Mouse (Mus musculus) cerebellum, postnatal 36 days (tissue): Measurements from ENCODE around the gene Chrnd.

Source experiments
- DNase-seq, 2 experiments: peaks; one replicate each; pipeline ENCODE4 v3.0.0; 2021 to 2022; ENCODE audit warnings: mixed read lengths in 2 of 2

Gene Chrnd

DNA sequence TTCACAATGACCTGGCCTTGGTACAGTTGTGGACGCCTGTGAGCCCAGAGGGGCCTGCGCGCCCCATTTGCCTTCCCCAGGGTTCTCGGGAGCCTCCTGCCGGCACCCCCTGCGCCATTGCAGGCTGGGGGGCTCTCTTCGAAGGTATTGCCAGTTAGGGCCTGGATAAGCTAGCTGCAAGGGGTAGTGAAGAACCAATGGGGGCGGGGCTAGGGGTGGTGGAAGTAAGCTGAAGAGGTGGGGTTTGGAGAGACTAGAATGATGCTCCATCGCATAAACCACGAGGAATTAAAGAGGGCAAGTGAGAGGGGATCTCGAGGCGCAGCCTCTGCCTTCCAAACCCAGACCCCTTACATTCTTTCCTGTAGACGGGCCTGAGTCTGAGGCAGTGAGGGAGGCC is 4.9 kb upstream of the Chrnd start:
- DNase-seq, result no peak

DNA sequence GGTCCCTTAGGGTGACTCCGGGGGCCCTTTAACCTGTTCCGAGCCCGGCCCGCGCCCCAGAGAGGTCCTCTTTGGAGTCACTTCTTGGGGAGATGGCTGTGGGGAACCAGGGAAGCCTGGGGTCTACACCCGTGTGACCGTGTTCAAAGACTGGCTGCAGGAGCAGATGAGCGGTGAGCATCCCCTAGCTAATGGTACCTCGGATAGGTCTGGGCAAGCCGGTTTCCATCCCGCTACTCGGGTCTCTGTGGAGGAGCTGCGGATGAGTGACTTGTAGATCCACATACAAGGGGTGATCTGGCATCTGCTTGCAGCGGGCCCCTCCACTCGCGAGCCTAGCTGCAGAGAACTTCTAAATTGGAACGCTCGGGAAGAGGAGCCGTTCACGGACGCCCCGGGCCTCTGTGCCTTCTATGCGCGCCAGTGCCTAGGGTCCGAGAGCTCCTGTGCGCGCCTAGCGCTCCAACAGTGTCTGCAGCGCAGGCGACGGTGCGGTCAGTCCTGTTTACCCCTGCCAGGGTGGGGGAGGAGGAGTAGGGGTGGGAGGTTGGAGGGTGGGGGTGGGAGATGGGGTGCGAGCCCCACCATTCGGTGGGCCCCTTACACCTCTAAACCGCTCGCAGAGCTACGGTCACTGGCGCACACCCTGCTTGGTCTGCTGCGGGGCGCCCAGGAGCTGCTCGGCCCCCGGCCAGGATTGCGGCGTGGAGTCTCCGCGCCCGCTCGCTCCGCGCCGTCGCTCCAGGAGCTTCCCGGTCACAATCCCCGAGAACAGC is 4.0 kb upstream of the Chrnd start:
- DNase-seq, result peak in 1 of 2 experiments; percentile 18

DNA sequence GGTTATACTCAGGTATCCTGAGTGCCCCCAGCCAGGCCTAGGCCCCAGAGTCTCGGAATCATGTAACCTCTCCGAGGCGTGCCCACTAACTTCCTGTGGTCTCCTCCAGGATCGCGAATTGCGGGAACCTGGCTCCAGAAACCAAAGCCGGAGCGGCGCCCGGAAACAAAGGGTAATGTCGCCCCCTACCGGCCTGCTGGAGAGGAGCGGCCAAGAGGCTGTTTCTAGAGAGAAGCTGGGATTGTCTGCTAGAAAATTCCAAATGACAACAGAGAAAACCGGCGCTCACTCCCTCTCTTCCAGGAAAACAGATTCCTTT is 3.4 kb upstream of the Chrnd start:
- DNase-seq, result peak; percentile 78 to 79

DNA sequence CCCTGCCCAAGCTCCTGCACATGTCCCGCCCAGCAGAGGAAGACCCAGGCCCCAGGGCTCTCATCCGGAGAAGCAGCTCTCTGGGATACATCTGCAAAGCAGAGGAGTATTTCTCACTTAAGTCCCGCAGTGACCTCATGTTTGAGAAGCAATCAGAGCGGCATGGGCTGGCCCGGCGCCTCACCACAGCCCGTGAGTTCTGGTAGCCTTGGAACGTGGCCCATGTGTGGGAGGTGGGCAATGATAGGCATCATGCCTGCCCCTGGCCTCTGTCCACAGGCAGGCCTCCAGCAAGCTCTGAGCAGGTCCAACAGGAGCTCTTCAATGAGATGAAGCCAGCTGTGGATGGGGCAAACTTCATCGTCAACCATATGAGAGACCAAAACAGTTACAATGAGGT is 6.9 kb downstream of the Chrnd start:
- DNase-seq, result no peak

DNA sequence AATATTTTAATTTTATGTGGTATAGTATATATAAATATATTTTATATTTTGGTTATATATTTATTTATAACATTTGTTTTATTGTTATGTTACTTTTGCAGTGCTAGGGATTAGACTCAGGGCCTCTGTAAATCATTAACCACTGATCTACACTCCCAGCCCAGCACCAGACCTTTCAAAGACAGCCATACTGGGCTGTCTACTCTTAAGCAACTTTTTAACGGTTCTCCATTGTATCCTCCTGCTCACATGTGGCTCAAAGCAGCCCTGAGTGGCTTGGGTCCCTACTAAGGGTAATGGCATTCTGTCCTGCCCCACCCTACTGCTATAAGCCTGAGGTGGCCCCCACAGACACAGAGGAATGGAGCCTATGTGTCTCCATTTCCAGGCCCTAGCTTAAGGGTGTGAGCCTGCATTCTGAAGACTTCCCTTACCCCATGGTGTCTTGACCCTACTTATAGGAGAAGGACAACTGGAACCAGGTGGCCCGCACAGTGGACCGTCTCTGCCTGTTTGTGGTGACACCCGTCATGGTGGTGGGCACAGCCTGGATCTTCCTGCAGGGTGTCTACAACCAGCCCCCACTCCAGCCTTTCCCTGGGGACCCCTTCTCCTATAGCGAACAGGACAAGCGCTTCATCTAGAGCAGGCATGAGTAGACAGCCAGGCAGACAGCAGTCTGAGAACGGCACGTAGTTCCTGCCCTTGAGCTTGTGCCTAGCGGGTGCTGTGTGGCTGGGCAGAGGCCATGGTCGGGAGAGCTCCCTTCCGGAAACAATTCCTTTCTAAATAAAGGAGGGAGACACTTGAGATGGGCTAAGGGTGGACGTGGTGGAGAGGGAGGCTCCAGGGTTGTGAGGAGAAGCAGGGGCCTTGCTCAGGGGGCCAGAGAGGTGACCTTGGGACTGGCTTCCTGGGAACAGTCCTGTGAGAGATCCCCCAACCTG is 8.0 kb downstream of the Chrnd start:
- DNase-seq, result no peak

DNA sequence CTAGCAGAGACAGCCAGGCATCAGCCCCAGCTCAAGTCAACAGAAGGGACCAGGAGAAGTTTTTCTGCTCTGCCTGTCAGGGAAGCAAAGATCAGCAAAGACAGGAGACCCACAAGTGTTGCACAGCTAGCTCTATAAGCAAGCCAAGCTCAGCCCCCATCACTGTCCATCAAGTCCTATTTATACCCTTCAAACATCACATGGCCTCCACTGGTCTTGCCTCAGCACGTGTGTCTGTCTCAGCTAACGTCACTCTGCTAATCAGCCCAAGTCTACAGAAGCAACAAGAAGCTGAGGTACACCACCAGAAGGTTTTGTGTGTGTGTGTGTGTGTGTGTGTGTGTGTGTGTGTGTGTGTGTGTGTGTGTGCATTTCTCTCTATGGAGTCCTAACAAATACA is 10.4 kb downstream of the Chrnd start:
- no peak for DNase-seq

DNA sequence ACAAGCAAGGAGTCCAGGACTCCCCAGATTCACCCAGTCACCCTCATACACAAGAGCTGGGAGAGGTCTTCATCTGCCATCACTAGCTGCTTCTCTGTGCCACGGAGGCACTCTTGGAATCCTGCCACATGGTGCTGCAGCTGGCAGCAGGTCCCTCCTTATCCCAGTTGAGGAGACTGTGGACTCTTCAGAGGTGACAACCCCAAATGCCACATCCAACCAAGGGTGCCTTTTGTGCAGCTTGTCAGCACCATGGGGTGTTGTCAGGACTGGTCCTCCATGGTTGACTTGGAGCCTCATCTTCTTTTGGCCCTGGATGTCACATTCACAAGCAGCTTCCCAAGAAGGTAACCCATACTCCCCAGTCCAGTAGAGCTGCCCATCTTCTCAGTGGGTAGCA is 11.4 kb downstream of the Chrnd start:
- DNase-seq, result no peak

DNA sequence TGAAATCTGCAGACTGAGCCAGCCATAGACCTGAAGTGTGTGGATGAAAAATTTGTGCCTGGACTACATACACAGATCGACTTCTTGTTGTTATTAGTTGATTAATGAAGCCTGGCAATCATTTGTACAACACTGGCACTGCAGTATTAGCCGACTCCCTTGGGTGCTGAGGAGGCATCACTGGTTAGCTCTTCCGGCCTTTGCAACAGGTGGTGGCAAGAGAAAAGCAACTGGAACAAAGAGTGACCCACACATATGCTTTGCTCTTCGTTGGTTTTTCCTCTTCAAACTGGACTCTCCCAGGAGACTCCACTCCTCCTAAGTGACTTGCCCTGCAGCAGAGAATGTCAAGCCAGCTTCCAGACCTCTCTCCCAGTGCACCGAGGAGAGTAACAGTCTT is 13.4 kb downstream of the Chrnd start:
- DNase-seq, result no peak

DNA sequence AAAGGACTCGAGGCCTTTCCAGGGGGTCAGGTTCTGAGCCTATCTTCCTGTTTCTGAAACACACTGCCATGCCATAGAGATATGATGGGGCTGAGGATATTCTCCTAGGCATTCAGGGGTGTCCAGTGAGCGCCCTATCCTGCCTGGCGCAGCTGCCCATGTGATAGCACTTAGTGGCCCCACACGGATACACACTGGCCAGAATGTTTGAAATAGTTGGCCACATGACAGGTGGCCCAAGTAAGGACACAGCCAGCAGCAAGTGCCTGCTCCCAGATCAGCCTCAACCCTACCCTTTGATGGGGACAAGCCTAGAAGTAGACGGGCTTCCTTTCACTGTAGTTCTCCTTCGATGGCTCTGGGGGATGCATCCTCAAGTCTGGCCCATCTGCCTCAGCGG is 14.1 kb downstream of the Chrnd start, which contains the start of gene Chrng:
Gene Chrng (plus strand): TSS at position 193 of the 400 bp plus-strand sequence.
- no peak for DNase-seq

DNA sequence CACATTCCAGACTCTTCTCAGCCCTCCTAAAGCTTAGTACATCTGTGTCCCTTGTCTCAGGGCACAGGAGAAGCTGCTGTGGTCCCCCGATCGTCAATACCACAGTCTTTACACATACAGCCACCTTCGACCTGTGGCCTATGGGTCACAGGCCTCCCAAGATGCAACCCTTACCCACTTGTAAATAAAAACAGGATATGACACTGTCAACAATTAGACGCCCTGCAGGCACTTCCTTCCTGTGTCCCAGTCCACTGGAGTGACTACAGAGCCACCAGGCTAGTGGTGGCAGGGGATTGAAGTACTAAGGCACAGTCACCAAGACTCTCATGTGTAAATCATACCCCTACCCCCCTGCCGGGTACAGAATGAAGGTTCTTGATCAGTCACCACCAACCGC is 14.6 kb downstream of the Chrnd start:
- DNase-seq, result no peak

DNA sequence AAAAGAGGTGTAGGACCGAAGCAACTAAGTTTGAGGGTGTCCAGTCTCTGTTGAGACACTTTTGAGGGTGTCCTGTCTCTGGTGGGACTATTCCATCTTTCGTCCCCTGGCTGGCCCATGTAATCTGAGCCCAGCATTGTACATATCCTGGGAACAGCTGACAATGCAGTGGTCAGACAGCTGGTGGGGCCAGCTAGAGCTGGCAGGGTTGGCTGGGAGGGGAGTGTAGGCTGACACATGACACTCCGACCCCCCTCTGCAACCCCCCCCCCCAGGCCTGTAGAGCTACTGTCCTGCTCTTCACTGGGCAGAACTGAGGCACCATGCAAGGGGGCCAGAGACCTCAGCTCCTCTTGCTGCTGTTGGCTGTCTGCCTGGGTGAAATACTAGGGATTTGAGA is 15.1 kb downstream of the Chrnd start:
- DNase-seq, result no peak

DNA sequence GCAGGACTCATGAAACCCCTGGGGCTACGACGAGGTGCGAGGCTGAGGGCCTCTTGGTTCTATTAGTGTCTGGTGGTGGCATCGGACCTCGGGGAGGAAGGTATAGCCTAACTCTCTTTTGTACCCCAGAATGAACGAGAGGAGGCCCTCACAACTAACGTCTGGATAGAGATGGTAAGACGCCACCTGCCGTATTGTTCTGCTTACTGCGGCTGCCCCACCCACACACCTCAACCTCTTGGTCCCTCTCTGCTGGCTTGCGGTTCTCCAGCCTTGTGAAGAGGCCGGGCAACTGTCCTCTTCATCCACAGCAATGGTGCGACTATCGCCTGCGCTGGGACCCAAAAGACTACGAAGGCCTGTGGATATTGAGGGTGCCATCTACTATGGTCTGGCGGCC is 15.9 kb downstream of the Chrnd start:
- DNase-seq, result no peak

DNA sequence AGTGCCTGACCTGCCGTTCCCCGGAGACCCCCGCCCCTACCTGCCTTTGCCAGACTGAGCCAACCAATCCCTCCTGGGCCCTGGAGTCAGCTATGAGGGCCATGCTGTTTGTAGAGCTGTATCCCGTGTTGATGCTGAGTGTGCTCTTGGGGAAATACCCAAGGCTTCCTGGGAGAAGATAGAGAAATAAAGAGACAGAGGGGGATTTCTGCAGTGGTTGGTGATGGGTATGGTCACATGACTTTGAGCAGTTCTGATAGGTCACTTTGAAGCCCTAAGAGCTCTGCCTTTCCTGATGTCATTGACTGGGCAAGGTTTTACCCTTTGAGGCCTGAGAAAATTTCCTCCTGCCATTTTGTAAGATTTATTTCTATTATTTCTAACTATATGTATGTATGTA is 21.0 kb downstream of the Chrnd start:
- no peak for DNase-seq

DNA sequence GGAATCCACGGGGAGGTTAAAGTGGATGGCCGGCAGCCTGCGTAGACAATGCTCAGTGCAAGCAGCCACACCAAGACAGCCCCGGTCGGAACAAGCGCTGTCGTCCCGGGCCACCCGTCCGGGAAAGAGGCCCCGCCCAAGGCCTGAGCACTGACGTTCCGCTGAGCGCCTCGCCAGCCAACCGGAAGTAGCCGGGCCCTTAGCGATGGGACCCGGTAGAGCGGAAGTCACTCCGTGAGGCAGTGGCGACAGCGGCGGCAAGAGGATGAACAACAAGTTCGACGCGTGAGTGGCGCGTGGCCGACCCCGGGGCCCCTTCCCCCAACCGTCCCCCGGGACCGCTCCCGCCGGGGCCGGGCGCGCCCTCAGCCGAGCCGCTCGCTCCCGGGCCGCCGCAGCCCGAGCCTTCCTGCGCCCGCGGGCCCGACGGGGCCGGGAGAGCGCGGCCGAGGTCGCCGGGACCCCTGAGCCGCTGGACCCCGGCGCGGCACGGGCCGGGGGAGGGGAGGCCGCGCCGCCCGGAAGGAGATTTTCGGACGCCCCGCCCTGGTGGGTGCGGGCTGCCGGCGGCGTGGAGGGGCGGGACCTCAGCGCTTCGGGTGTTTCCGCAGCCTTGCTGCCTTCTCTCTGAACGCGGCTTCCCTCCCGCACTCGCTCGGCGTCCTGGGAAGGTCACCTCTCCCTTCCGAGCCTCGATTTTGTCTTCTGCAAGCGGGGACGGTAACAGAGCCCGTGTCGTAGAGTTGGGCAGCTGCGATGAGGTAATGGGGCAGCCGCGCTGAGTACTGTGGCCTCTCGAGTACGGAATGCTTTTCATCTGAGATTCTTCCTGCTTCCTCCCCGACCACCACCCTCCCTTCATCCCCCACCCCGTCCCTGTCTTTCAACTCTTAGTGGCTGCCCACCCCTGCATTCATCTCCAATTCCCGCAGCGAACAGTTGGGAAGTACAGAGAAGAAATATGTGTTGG is 23.6 kb downstream of the Chrnd start, which contains the start of gene Eif4e2:
Gene Eif4e2 (plus strand): TSS at position 180 of the 970 bp plus-strand sequence.
- peak; percentile 90 to 94 for DNase-seq

DNA sequence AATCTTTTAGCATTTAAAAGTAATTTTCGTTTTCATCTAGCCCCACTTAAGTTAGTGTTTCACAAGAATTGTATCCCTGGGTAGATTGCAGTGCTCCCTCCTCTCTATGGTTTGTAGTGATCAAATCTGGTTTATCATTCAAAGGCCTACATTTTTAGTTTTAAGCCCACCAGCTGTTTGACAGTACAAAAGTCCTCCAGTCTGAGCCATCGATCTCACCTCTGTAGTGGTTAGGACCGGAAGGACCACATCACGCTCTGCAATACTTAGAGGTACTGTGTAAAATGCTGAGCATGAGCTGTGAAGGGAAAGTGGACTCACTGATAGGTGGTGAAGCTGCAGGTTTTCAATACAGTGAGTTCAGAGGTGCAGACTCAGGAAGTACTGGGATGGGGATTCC is 24.3 kb downstream of the Chrnd start:
- no peak for DNase-seq

DNA sequence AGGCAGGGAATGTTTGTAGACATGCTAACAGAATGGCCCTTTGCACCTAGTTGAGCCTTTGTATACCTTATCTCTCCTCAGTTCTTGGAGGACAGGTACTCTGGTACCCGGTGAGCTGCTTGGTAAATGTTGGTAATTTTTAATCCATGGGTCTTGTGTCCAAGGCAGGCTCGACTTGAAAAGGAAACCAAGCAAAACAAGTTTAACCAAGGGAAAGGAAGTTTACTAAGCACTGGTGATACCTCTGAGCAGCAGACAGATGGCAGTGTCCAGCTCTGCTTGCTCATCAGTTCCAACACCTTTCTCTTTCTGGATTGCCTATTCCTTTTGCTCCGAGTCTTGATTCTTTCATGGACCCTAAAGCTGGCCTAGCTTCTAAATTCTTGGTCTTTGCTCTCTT is 27.5 kb downstream of the Chrnd start:
- peak in 1 of 2 experiments; percentile 10 for DNase-seq

DNA sequence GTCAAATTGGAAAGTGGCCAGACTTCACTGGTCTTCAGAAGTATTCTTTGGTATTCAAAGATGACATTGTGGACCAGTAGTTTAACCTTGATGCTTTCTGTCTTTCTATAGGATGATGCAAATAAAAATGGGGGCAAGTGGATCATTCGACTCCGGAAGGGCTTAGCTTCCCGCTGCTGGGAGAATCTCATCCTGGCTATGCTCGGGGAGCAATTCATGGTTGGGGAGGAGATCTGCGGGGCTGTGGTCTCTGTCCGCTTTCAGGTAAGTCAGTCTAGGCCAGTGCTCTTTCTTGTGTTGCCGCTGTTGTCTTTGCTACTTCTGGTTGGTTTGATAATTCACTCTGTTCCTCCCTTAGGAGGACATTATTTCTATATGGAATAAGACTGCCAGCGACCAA is 35.3 kb downstream of the Chrnd start:
- DNase-seq, result no peak

DNA sequence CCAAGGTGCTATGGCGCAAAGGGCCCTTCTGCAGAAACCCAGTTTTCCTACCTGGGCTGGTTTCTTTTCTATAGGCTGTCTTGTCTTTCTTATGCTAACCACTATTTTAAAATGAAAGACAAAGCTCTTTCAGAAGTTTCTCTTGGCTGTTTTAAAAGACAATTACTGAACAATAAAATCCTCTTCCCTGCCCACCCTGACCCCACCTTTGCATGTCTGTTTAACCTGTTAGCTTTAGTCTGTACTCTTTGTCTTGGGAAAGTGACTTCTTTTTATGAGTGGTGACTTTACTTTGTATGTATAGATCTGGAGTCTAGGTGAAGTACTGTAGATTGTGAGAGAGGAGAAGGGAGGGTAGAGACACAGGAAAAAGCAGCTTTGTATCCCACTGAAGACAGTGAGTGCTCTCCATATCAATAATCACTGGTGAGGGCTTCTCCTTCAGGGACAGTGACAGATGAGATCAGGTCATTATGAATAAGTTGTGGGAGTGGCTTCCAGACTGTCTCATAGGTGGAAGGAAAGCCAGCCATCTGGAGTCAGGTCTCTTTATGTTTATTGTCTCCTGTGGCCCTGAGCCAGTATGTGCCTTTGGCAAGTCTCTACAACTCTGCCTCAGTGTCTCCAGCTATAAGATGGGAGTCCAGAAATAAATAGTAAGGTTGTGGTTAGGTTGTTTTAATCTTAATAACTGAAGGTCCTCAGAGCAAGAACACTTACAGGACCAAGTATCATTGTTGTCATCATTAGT is 36.2 kb downstream of the Chrnd start:
- DNase-seq, result peak in 1 of 2 experiments; percentile 18

DNA sequence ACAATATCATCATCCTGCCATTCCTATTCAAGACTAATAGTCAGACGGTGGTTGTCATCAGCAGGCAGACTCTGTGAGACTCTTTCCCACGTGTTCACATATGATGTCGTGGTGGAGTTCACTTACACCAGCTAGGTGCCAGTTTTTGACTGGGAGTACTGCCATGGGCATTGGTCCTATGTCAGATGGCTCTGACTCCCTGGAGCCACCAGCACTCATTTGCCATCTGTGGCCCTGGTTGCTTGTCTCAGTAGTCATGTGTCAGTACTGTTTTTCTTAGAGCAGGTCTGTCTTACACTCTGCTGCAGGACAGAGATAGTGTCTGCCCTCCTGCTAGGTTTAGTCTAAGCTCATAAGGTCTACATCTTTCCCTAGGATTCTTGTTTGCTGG is 36.7 kb downstream of the Chrnd start:
- DNase-seq, result peak; percentile 86 to 90

DNA sequence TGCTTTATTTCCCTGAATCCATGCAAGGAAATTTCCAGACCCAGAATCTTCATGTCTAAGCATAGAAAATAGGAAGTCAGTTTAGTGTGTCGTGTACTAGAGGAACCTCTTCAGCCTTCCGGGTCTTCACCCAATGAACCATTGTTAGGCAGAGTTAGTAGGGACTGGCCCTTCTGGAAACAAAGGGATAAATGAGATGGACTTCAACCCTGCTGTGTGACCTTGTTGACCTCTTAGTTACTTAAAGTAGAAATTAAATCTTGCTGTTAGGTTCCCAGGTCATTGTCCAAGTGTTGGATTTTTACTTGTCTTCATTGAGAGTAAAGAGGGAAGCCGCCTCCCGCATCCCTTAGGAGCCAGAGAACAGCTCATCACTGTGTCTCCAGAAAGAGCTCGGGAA is 40.2 kb downstream of the Chrnd start:
- no peak for DNase-seq

DNA sequence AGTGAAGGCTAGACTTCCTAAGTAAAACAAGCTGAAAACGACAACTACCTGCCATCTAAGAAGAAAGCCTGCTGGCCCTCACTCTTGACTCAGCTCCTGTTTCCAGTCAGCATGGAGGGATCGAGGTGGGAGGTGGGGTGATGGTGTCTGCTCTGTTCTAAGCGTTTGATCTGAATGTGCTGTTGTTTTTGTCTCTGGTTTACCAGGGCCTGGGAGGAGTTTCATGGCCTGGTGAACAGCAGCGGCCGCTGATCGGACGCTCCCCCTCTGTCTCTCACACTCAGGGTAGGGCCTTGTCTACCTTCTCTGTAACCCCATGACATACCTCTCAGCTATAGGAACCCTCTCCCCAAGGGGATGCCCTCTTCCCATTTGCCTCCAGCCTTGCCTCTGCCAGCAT is 41.8 kb downstream of the Chrnd start:
- DNase-seq, result no peak

DNA sequence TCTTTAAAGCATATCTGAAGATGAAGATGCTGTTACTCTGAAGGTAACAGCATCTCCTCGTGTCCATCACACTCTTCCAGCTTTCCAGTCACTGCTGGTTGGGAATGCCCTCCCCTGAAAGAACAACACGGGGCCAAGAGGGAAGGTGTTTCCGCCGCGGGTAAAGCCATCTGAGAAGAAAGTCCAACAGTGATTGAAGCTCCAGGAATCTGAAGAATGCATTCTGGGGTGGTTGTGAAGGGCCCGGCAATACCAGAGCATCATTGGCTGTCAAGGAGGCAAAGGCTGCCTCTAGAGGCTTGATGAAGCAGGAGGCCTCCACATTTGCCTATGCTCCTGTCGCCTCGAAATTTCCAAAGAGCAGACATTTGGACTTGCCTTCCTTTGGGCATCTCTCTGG is 48.6 kb downstream of the Chrnd start:
- DNase-seq, result no peak
